Mouse (Mus musculus) heart, postnatal 25 days (tissue): ENCODE results near the gene Aldh1l1. TPM values are rescaled to one million over a fixed set of nuclear protein-coding genes. Genes with fewer than 3 reads are reported as not detected.
"Not testable (repeated sequence)": the region's sequence is repeated elsewhere in the genome, so short reads cannot be mapped to it uniquely, and the experiment has no call there.

Experiments
- DNase-seq: peaks from one replicate; pipeline ENCODE4 v3.0.0; 2022; ENCODE audit warnings: low spot score
- intact Hi-C: fragments of 180-260 bp; cut with DNase I; formaldehyde crosslinking; loops from one replicate; pipeline ENCODE4 v1.15.1; 2025
- total RNA-seq, 2 experiments: library from RNA; stranded (reverse); gene quantifications; 2 replicates each; pipeline ENCODE4 v1.2.3; 2021

The Aldh1l1 gene
- total RNA-seq, 2 experiments from 2014 or later: 1.5 to 2.3 TPM

DNA sequence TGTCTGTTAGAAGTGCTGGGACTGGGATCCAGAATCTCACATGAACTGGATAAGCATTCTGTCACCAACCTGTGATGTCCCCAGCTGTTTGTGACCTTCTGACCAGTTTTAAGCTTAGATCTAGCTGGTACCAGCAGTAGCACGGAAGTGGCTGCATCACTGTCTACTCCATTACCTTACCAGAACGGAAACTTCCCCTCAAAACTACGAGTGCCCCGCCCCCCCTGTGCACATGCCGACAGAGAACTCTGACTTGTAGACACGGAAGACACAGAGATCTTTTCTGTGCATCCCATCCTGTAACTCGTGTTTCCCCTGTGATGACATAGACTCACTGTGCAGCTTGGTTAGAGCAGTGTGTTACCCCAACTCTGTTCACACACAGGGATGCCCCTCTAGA is 144.2 kb downstream of the Aldh1l1 start:
- intact Hi-C loops: no loop called here
- no peak for DNase-seq

DNA sequence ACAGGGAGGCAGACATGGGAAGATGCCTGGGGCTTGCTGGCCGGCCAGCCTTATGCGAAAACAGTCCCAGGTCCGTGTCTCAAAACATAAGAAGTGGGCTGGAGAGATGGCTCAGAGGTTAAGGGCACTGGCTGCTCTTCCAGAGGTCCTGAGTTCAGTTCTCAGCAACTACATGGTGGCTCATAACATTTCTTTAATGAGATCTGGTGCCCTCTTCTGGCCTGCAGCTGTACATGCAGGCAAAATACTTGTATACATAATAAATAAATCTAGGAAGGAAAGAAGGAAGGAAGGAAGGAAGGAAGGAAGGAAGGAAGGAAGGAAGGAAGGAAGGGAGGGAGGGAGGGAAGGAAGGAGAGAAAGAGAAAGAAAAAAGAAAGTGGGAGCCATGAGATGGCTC is 146.3 kb downstream of the Aldh1l1 start:
- DNase-seq, intact Hi-C loops: not testable (repeated sequence)

DNA sequence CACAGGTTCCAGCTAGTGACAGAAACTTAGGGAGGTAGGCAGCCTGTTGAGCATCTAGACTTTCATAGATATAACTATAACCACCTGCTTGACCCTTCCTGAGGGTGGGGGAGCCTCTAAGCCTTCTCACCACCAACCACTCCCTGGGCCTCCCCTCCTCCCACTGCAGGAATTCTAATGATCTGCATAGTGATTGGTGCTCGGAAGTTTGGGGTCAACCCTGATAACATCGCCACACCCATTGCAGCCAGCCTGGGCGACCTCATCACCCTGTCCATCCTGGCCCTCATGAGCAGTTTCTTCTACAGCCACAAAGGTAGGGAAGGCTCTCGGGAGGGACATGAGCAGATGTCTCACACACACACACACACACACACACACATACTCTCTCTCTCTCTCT is 148.9 kb downstream of the Aldh1l1 start:
- intact Hi-C loops: no loop called here
- no peak for DNase-seq

DNA sequence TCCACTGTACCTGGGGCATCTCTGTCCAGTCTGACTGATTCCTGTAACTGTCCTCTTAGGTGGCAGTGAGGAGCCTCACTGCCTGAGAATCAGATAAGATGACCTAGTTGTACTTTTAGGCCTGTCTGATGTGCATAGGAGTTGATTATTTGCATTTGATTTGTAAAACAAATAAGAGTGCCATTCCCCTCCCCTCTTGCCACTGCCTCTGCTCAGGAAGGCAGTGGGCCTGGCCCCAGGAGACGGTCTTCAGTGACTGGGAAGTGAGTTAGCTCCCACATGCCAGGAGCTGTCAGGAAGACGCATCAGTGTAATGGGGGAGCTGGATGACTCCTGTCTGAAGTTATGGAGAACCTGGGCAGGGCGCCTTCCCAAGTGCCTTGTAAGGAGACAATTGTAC is 149.4 kb downstream of the Aldh1l1 start:
- DNase-seq: no peak
- intact Hi-C loops: no loop called here

DNA sequence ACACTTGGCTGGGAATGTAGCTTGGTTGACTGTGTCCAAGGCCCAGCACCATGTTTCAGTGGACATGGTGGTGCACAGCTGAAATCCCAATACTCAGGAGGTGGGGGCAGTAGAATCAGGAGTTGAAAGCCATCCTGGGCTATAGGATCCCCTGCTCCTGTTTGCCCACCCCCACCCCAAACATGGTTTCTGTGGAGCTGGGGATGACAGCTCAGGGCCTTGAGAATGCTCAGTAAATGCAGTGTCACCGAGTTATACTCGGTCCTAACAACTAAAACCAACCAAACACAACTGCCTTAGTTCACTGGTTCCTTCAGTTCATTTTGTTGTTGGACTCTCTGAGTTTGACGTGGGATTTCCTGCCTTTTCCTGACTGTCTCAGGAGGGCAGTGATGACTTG is 156.8 kb downstream of the Aldh1l1 start:
- DNase-seq: no peak
- intact Hi-C loops: no loop called here

DNA sequence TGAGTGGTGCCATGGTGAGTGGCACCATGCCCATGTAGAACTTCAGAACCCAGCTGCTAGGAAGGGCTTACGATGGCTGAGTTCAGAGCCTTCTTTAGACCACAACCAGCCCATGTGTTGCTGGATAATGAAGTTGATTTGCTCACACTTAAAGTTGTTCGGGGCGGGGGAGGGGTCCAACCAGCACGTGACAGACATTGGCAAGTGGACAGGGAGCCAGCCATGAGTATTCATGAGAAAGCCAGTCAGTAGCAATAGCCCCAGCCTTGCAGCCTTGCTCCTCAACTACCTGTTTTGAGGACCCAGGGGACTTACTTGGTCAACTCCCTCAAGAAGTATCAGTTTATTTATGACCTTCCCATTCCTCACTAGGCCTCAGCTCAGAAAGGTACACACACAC is 158.7 kb downstream of the Aldh1l1 start:
- intact Hi-C loops: no loop called here

DNA sequence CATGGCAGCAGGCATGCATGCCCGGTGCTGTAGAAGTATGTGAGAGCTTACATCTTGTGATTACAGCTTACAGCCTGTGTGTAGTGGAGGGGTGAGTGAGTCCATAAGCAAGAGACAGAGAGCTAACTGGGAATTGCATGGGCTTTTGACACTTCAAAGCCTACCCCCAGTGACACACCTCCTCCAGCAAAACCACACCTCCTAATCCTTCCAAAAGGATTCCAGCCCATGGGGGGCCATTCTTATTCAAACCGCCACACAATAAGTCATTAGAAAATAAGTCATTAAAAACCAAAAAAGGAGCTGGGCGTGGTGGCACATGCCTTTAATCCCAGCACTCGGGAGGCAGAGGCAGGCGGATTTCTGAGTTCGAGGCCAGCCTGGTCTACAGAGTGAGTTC is 162.2 kb downstream of the Aldh1l1 start:
- DNase-seq: no peak
- intact Hi-C loops: no loop called here

More for the DNA sequence above, 158.7 kb downstream of the Aldh1l1 start:
- no peak for DNase-seq

DNA sequence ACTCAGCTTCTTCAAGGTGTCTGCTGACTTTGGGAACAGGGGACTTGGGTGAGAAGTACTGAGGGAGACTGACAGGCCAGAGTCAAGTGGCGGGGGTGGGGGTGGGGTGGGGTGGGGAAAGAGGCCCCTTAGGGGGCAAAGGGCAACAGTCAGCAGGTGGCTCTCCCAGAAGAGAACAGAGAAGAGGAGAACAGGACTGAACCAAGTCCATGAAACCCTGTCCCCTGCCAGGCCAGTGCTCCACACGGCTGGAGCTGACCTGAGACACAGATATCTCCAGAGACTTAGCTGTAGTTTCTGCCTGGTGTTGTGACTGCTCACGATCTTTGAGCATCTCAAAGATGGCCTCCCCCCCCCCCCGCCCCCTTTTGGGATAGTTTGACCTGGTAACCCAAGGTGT is 163.1 kb downstream of the Aldh1l1 start:
- intact Hi-C loops: no loop called here
- DNase-seq: no peak

Other genes starting within 250 kb of the Aldh1l1 start
- not detected for gene Vmn1r54, start 240.1 kb upstream of the Aldh1l1 start, total RNA-seq
- not detected for gene BC048671, start 185.2 kb upstream of the Aldh1l1 start, total RNA-seq
- gene Chst13, start 161.2 kb upstream of the Aldh1l1 start, total RNA-seq: not detected
- gene Uroc1, start 153.1 kb upstream of the Aldh1l1 start, total RNA-seq: not detected
- gene Zxdc, start 116.9 kb upstream of the Aldh1l1 start, total RNA-seq: 10 to 100 TPM; 11.4 to 14.4 TPM
- under 1 TPM in 1 of 2 experiments, not detected in 1; 0.67 TPM for gene Cfap100, start 57.6 kb upstream of the Aldh1l1 start, total RNA-seq
- 10 to 100 TPM; 45.1 to 56.9 TPM for gene Klf15, start 23.9 kb upstream of the Aldh1l1 start, total RNA-seq
- 100 to 1,000 TPM in 1 of 2 experiments, 10 to 100 TPM in 1; 51.0 to 103 TPM for gene Slc41a3, start 118.3 kb downstream of the Aldh1l1 start, total RNA-seq